Mouse (Mus musculus): ENCODE measurements around the gene Rhbdl2.

DNA sequence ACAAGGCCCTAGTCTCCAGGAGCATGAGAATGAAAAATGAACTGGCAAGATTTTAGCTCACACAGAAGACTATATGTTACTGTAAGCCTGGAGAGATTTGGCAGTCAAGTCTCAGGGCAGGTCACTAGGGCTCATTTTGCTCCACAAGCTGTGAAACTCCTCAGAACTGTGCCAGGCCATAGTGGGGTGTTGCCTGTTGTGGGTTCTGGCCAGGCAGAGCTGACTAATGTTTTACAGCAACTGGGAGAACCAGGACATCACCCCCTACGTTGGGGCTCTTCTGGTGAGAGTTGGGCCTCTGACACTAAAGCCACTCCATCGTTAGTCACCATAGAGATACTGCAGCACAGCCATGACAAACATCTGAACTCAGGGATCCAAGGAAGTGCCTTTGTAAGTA is 72.1 kb downstream of the Rhbdl2 start:
- TF ChIP-seq CTCF (IDR thresholded peaks at IDR 0.05; ENCODE audit: low read depth) (no peak), EP300 (IDR thresholded peaks at IDR 0.05; ENCODE audit: low read depth) (no peak)
